ENCODE assay signal across 8 mouse cellular contexts in the genomic region with DNA sequence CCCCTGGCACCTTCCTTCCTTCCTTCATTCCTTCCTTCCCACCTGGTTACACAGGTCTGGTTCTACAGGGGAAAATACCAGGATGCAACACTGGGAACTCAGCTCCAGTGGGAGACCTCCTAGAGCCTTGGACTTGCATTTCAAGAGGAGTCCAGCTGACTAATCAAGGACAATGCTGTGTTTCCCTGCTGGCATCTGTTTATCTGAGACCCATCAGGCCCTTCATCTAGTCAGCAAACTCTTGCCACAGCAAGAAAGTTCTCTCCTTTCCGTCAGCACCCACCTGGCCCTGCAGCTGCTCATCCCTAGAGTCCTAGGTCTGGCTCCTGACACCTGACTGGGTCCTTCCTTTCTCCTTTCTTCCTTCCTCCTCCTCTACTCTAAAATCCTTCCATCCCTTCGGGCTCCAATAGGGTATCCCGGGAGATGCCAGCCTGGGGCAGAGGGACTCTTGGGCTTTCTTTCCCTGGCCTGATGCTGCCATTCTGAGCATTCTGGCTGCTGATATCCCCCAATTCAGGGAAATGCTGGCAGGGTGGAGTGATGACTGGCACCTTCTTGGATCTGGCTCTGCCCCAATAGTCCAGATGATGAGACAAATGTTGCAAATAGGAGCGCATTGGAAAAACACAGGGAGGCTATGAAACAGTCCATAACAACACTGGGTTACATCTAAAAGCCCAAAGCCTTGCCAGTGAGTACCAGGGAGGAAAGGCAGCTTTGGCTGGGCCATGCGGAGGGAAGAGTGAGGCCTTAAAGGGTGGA. TPM values are rescaled to one million over a fixed set of nuclear protein-coding genes. Genes with fewer than 3 reads are reported as not detected.
A peak's percentile ranks its signal among the peaks of the same experiment; 100 is the strongest.
DNase-seq lines count a peak whose midpoint lies in the region; ATAC-seq lines count a peak whose summit lies in the region.

No protein-coding gene starts in this region.

- peaks cover 26% of the 10 kb centered on the region for H3K4me1 ChIP-seq in forebrain, embryonic 14.5 days (ENCODE audit: control insufficient read depth, insufficient read depth, low read length)
- peaks cover 24% of the 10 kb centered on the region for H3K4me1 ChIP-seq in forebrain, embryonic 12.5 days
- peaks cover 21% of the 10 kb centered on the region for H3K4me1 ChIP-seq in midbrain, embryonic 14.5 days (ENCODE audit: control insufficient read depth, insufficient read depth, low read length)
- H3K4me1 ChIP-seq in midbrain, embryonic 11.5 days (ENCODE audit: control insufficient read depth, insufficient read depth, low read length), result peaks cover 18% of the 10 kb centered on the region
- H3K4me1 ChIP-seq in stomach, embryonic 16.5 days (ENCODE audit: control insufficient read depth, insufficient read depth, low read length), result peaks cover 22% of the 10 kb centered on the region

- peak; percentile 77 for DNase-seq in forebrain, embryonic 14.5 days (ENCODE audit: low spot score)
- peak; percentile 12 for DNase-seq in midbrain, embryonic 14.5 days
- DNase-seq in midbrain, embryonic 11.5 days (ENCODE audit: low spot score, missing footprints), result no peak
- DNase-seq in layer of hippocampus, adult 11-12 months (ENCODE audit: low spot score), result peak; percentile 76
- DNase-seq in urinary bladder, postnatal 4 days (ENCODE audit: low spot score in 2 of 2), result no peak

- H3K4me3 ChIP-seq in forebrain, embryonic 14.5 days (ENCODE audit: low read depth, low read length), result no peak overlapping the region
- H3K4me3 ChIP-seq in forebrain, embryonic 12.5 days (replicated peaks), result no peak overlapping the region
- H3K4me3 ChIP-seq in midbrain, embryonic 14.5 days (replicated peaks; ENCODE audit: low read depth, low read length), result no peak overlapping the region
- no peak overlapping the region for H3K4me3 ChIP-seq in midbrain, embryonic 11.5 days (ENCODE audit: low read depth, low read length)
- H3K4me3 ChIP-seq in stomach, embryonic 16.5 days (replicated peaks; ENCODE audit: low read length), result peak overlapping the region; percentile 76

- peak overlapping the region; percentile 4; the same call in 1 of the 2 replicates for H3K4me2 ChIP-seq in forebrain, embryonic 14.5 days (ENCODE audit: low read length)
- no peak overlapping the region for H3K4me2 ChIP-seq in forebrain, embryonic 12.5 days
- H3K4me2 ChIP-seq in midbrain, embryonic 14.5 days (ENCODE audit: low read length), result no peak overlapping the region
- H3K4me2 ChIP-seq in midbrain, embryonic 11.5 days, result no peak overlapping the region
- H3K4me2 ChIP-seq in stomach, embryonic 16.5 days (ENCODE audit: low read depth, low read length), result peak overlapping the region; percentile 84

- no peaks in the 10 kb centered on the region for H3K9me3 ChIP-seq in forebrain, embryonic 14.5 days (replicated peaks; ENCODE audit: control insufficient read depth, low read length)
- H3K9me3 ChIP-seq in forebrain, embryonic 12.5 days, result no peaks in the 10 kb centered on the region
- H3K9me3 ChIP-seq in midbrain, embryonic 14.5 days (ENCODE audit: control insufficient read depth, low read length), result no peaks in the 10 kb centered on the region
- H3K9me3 ChIP-seq in midbrain, embryonic 11.5 days (ENCODE audit: control insufficient read depth, low read length), result no peaks in the 10 kb centered on the region
- H3K9me3 ChIP-seq in stomach, embryonic 16.5 days (replicated peaks; ENCODE audit: control insufficient read depth, low read length), result no peaks in the 10 kb centered on the region

- WGBS in forebrain, embryonic 14.5 days, result 66% methylated on average over 5 of the region's 5 CpGs
- whole genome bisulfite sequencing in forebrain, embryonic 12.5 days, result 92% methylated on average over 5 of the region's 5 CpGs
- WGBS in midbrain, embryonic 14.5 days, result 87% methylated on average over 5 of the region's 5 CpGs
- whole genome bisulfite sequencing in midbrain, embryonic 11.5 days, result 84% methylated on average over 5 of the region's 5 CpGs
- 88% methylated on average over 5 of the region's 5 CpGs for WGBS in stomach, embryonic 16.5 days

- H3K36me3 ChIP-seq in forebrain, embryonic 14.5 days (ENCODE audit: control insufficient read depth, insufficient read depth, low read length), result no peaks in the 10 kb centered on the region
- peaks cover 7% of the 10 kb centered on the region for H3K36me3 ChIP-seq in forebrain, embryonic 12.5 days (replicated peaks)
- no peaks in the 10 kb centered on the region for H3K36me3 ChIP-seq in midbrain, embryonic 14.5 days (ENCODE audit: control insufficient read depth, insufficient read depth, low read length)
- H3K36me3 ChIP-seq in midbrain, embryonic 11.5 days (ENCODE audit: control insufficient read depth, insufficient read depth, low read length), result no peaks in the 10 kb centered on the region
- H3K36me3 ChIP-seq in stomach, embryonic 16.5 days (ENCODE audit: control insufficient read depth, insufficient read depth, low read length), result no peaks in the 10 kb centered on the region

- peak overlapping the region; percentile 60 for H3K27ac ChIP-seq in forebrain, embryonic 14.5 days (ENCODE audit: low read depth, low read length)
- H3K27ac ChIP-seq in forebrain, embryonic 12.5 days, result no peak overlapping the region
- H3K27ac ChIP-seq in midbrain, embryonic 14.5 days (replicated peaks; ENCODE audit: low read depth, low read length), result no peak overlapping the region
- H3K27ac ChIP-seq in midbrain, embryonic 11.5 days (ENCODE audit: low read depth, low read length), result no peak overlapping the region
- no peak overlapping the region for H3K27ac ChIP-seq in stomach, embryonic 16.5 days (ENCODE audit: low read length)

- H3K27me3 ChIP-seq in forebrain, embryonic 14.5 days (replicated peaks; ENCODE audit: control insufficient read depth, insufficient read depth, low read length), result no peaks in the 10 kb centered on the region
- no peaks in the 10 kb centered on the region for H3K27me3 ChIP-seq in forebrain, embryonic 12.5 days
- H3K27me3 ChIP-seq in midbrain, embryonic 14.5 days (ENCODE audit: control insufficient read depth, insufficient read depth, low read length), result no peaks in the 10 kb centered on the region
- H3K27me3 ChIP-seq in midbrain, embryonic 11.5 days (ENCODE audit: control insufficient read depth, insufficient read depth, low read length), result no peaks in the 10 kb centered on the region
- H3K27me3 ChIP-seq in stomach, embryonic 16.5 days (ENCODE audit: control insufficient read depth, insufficient read depth, low read length), result no peaks in the 10 kb centered on the region

- ATAC-seq in forebrain, embryonic 14.5 days, result peak; percentile 40; the same call in 1 of the 2 replicates
- no peak for ATAC-seq in forebrain, embryonic 12.5 days (ENCODE audit: low FRiP score)
- no peak for ATAC-seq in midbrain, embryonic 14.5 days (ENCODE audit: low FRiP score, low TSS enrichment)
- ATAC-seq in midbrain, embryonic 11.5 days (ENCODE audit: low FRiP score), result no peak
- ATAC-seq in stomach, embryonic 16.5 days (ENCODE audit: insufficient read depth, low FRiP score), result no peak
- ATAC-seq in erythroblast, adult 5-6 weeks (replicated peaks; ENCODE audit: low FRiP score, poor library complexity, severe bottlenecking), result no peak

- H3K9ac ChIP-seq in forebrain, embryonic 14.5 days (ENCODE audit: low read length), result no peak overlapping the region
- H3K9ac ChIP-seq in forebrain, embryonic 12.5 days, result no peak overlapping the region
- H3K9ac ChIP-seq in midbrain, embryonic 14.5 days (replicated peaks; ENCODE audit: low read length), result no peak overlapping the region
- H3K9ac ChIP-seq in midbrain, embryonic 11.5 days (ENCODE audit: low read length), result no peak overlapping the region
- peak overlapping the region; percentile 19; the same call in 1 of the 2 replicates for H3K9ac ChIP-seq in stomach, embryonic 16.5 days (ENCODE audit: low read length)

RNA-seq across cellular contexts. Expression of a gene that starts 2.7 kb away (rescaled TPM):
- 6.5 and 7.0 TPM in 2 replicates for polyA plus RNA-seq in forebrain, embryonic 14.5 days (2014; fragmentation: Nextera tagmentation; extraction: Ambion mirVana)
- polyA plus RNA-seq in forebrain, embryonic 12.5 days (2016; fragmentation: Nextera tagmentation; extraction: Ambion mirVana), result 6.1 and 8.3 TPM in 2 replicates
- 2.3 and 7.6 TPM in 2 replicates for polyA plus RNA-seq in midbrain, embryonic 14.5 days (2014; fragmentation: Nextera tagmentation; extraction: Ambion mirVana)
- 4.6 and 5.7 TPM in 2 replicates for polyA plus RNA-seq in midbrain, embryonic 11.5 days (2014; fragmentation: Nextera tagmentation; extraction: Ambion mirVana)
- polyA plus RNA-seq in stomach, embryonic 16.5 days (2015; fragmentation: Nextera tagmentation; extraction: Ambion mirVana), result 19.2 and 20.2 TPM in 2 replicates
- total RNA-seq in erythroblast, adult 5-6 weeks (2015; ENCODE audit: low replicate concordance), result 1.5 and 2.5 TPM in 2 replicates
- 1.3 and 1.9 TPM in 2 replicates for total RNA-seq in erythroblast, adult 5-6 weeks (2017; ENCODE audit: low replicate concordance)

Comparison
In these comparisons a context has a peak if more than half of its experiments do, and no peak if none do; other contexts are left out.
1. DNase-seq: peak in forebrain, embryonic 14.5 days (single experiment), midbrain, embryonic 14.5 days (single experiment) and layer of hippocampus, adult 11-12 months (single experiment); none in midbrain, embryonic 11.5 days (single experiment) and urinary bladder, postnatal 4 days (0 of 2).
2. H3K4me2 ChIP-seq: peak in forebrain, embryonic 14.5 days (single experiment) and stomach, embryonic 16.5 days (single experiment); none in forebrain, embryonic 12.5 days (single experiment), midbrain, embryonic 14.5 days (single experiment) and midbrain, embryonic 11.5 days (single experiment).